Mouse (Mus musculus): ENCODE data around the gene Tmem251. TPM values are rescaled to one million over a fixed set of nuclear protein-coding genes. Genes with fewer than 3 reads are reported as not detected.

Gene Tmem251
- 10.4 TPM for polyA plus RNA-seq (2017; shearing (Covaris generic))

DNA sequence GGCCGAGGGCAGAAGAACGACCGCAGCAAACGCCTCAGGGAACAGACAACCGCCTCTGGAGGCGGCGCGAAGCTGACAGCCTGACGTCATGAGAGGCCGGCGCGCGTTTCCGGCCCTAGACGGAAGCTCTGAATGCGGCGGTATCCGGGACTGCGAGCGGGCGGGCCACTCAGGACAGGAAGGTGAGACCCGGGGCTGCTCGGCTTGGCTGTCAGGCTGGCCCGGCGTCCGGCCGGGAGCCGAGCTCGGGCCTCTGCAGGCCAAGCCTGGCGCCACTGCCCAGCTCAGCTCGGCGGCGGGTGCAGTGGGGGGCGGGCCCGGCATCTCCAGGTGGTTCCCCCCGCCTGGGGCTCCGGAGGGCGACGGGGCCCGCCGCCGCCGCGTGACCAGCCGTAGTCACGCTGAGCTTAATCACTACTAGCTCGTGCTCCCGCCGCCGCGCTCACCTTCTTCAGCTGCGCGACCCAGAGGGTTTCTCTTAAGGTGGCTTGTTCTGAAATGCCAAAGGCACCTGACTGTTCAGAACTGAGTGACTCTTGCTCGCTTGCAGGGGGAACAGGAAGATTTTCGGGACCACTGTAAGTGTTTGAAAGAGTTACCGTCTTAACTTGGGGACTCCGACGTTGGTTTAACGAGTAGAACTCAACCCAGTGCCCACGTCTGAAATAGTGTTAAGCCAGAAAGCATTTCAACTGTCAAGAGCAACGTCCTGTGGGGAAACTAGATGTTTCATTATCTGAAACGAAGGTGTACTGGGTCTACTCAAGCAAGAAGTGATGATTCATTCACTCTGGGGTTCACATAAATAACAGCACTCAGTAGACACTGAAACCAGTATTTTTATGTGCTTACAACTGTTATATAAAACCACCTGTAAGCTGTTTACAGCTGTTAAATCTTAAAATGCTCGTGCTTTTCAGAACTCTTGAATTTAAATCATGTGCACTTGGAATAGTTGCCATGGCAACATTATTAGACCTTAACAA lies at the start of gene Tmem251, which contains the start of gene Moap1:
Gene Tmem251 (plus strand): TSS at position 174 of the 986 bp plus-strand sequence.
Gene Moap1 (minus strand): TSS at position 73 of the 986 bp plus-strand sequence.

DNA sequence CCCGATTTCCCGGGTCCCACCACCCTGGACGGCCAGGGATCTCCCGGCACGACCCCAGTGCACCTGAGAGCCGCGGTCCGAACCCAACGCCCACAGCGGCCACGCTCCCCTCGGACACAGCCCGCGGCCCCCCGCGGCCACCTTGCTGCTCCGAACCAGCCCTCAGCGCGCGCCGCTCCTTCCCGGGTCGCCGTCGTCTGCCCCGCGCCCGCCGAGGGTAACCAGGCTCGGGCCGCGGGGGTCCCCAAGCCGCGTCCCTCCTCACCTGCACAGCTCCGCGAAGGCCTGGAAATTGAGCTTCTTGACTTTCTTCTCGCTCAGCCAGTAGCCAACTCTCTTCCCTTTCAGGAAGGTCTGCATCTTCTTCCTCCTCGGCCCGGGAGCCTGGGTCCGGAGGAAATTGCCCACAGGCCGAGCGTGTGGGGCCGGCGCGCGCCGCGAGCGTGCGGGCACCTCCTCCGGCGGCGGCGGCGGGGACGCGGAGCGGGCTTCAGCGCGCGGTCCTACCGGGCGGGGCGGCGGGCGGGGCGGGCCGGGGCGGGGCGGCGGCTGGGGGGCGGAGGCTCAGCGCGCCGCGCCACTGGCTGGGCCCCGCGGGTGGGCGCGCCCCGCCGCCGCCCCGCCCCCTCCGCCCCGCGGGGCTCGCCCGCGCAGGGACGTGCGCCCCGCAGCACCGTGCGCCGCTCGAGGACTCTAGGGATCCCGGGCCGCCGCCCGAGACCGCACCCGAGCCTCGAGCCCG lies 38.9 kb upstream of the Tmem251 start, which contains the start of gene Itpk1:
Gene Itpk1 (minus strand): TSS at position 474 of the 742 bp plus-strand sequence.

GRCm38 (mm10) chr12:102757689-102758402 lies 14.3 kb downstream of the Tmem251 start, which contains the start of the genes Gm28051, Gon7 and Ubr7:
Gm28051 (minus strand) TSS chr12:102757765.
Gon7 (minus strand) TSS chr12:102757803.
Ubr7 (plus strand) TSS chr12:102757967.

DNA sequence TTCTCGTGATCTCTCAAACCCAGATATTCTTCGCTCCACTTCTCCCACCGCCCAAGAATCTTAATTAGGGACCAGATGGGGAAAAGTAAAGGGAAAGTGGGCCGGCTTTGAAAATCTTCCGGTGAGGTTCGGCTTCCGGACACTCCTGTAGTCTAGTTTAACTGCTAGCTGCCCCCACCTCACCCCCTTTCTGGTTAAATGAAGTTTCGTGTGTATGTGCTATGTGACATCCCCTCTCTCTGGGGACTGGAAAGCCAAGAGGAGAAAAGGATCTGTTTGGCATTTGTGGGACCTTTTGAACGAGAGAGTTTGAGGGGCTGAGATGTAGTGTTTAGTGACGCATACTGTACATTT lies 14.8 kb downstream of the Tmem251 start, which contains the start of gene Gm20604:
Gene Gm20604 (minus strand): TSS at position 270 of the 354 bp plus-strand sequence.

Other genes starting within 250 kb of the Tmem251 start
- not detected for gene Chga, start 188.8 kb upstream of the Tmem251 start, polyA plus RNA-seq (2017; shearing (Covaris generic))
- 41.2 TPM for gene Itpk1, start 38.8 kb upstream of the Tmem251 start, polyA plus RNA-seq (2017; shearing (Covaris generic))
- 8.1 TPM for gene Moap1, start 101 bp upstream of the Tmem251 start, polyA plus RNA-seq (2017; shearing (Covaris generic))
- not detected for gene Gm28051, start 14.0 kb downstream of the Tmem251 start, polyA plus RNA-seq (2017; shearing (Covaris generic))
- gene Gon7, start 14.0 kb downstream of the Tmem251 start, polyA plus RNA-seq (2017; shearing (Covaris generic)): 27.9 TPM
- gene Ubr7, start 14.2 kb downstream of the Tmem251 start, polyA plus RNA-seq (2017; shearing (Covaris generic)): 38.1 TPM
- 8.8 TPM for gene Gm20604, start 14.9 kb downstream of the Tmem251 start, polyA plus RNA-seq (2017; shearing (Covaris generic))
- gene Btbd7, start 134.7 kb downstream of the Tmem251 start, polyA plus RNA-seq (2017; shearing (Covaris generic)): 8.9 TPM
- gene Cox8c, start 155.6 kb downstream of the Tmem251 start, polyA plus RNA-seq (2017; shearing (Covaris generic)): not detected
- 0.28 TPM for gene Unc79, start 205.1 kb downstream of the Tmem251 start, polyA plus RNA-seq (2017; shearing (Covaris generic))